In genomic region chr3:130978986-130979642, GRCm38 (mm10) we compare ENCODE assay signal across 19 mouse cellular contexts.
A peak's percentile ranks its signal among the peaks of the same experiment; 100 is the strongest.
DNase-seq lines count a peak whose midpoint lies in the region; ATAC-seq lines count a peak whose summit lies in the region.
"Had no signal": no experiment of that assay in that cellular context is flagged by ENCODE, and none has a peak within 500 bp of the region (broad histone marks: within the 10 kb centered on the region; RNA-seq: fewer than 3 reads in every experiment).

No protein-coding gene starts in this region.

- no peaks in the 10 kb centered on the region for H3K9me3 ChIP-seq in heart, embryonic 10.5 days
- no peaks in the 10 kb centered on the region for H3K9me3 ChIP-seq in limb, embryonic 12.5 days
- no peaks in the 10 kb centered on the region for H3K9me3 ChIP-seq in limb, embryonic 10.5 days (replicated peaks)
- H3K9me3 ChIP-seq: embryonic facial prominence, embryonic 12.5 days; hindbrain, embryonic 15.5 days; lung, embryonic 15.5 days; stomach, embryonic 15.5 days had no signal

- peaks cover 27% of the 10 kb centered on the region for H3K4me1 ChIP-seq in heart, embryonic 10.5 days
- peaks cover 20% of the 10 kb centered on the region; the same call in 1 of the 2 replicates for H3K4me1 ChIP-seq in limb, embryonic 12.5 days (replicated peaks)
- H3K4me1 ChIP-seq in limb, embryonic 10.5 days = peaks cover 30% of the 10 kb centered on the region
- H3K4me1 ChIP-seq: hindbrain, embryonic 15.5 days; stomach, embryonic 15.5 days had no signal

- H3K27ac ChIP-seq in heart, embryonic 10.5 days = peak overlapping the region; percentile 87
- 0 out of 2 replicates have a peak overlapping the region, but pooled peaks have one; percentile 4 for H3K27ac ChIP-seq in limb, embryonic 12.5 days
- H3K27ac ChIP-seq in limb, embryonic 10.5 days = no peak overlapping the region
- H3K27ac ChIP-seq: embryonic facial prominence, embryonic 12.5 days; hindbrain, embryonic 15.5 days; kidney, postnatal 0 days; lung, embryonic 15.5 days; stomach, embryonic 15.5 days had no signal

- peak overlapping the region; percentile 32 for H3K4me3 ChIP-seq in heart, embryonic 10.5 days
- no peak overlapping the region for H3K4me3 ChIP-seq in limb, embryonic 12.5 days (replicated peaks)
- H3K4me3 ChIP-seq in limb, embryonic 10.5 days = no peak overlapping the region
- H3K4me3 ChIP-seq: embryonic facial prominence, embryonic 12.5 days; hindbrain, embryonic 15.5 days; lung, embryonic 15.5 days; stomach, embryonic 15.5 days had no signal

- H3K27me3 ChIP-seq in heart, embryonic 10.5 days (ENCODE audit: insufficient read depth, poor library complexity, severe bottlenecking) = no peaks in the 10 kb centered on the region
- no peaks in the 10 kb centered on the region; the same call in 1 of the 2 replicates for H3K27me3 ChIP-seq in limb, embryonic 12.5 days
- H3K27me3 ChIP-seq in limb, embryonic 10.5 days (ENCODE audit: low read depth, poor library complexity, severe bottlenecking) = no peaks in the 10 kb centered on the region
- H3K27me3 ChIP-seq: embryonic facial prominence, embryonic 12.5 days; hindbrain, embryonic 15.5 days; lung, embryonic 15.5 days; stomach, embryonic 15.5 days had no signal

- H3K4me2 ChIP-seq in limb, embryonic 12.5 days = no peak overlapping the region
- H3K4me2 ChIP-seq: embryonic facial prominence, embryonic 12.5 days; hindbrain, embryonic 15.5 days; liver, embryonic 11.5 days; lung, embryonic 15.5 days; stomach, embryonic 15.5 days had no signal

- ATAC-seq in limb, embryonic 12.5 days (ENCODE audit: insufficient number of reproducible peaks, insufficient read depth, low FRiP score, low TSS enrichment, low read depth) = no peak
- ATAC-seq: forebrain, embryonic 16.5 days had no signal

- 50% methylated on average over 14 of the region's 14 CpGs for WGBS in heart, embryonic 10.5 days
- WGBS in limb, embryonic 12.5 days = 70% methylated on average over 14 of the region's 14 CpGs
- 77% methylated on average over 14 of the region's 14 CpGs for WGBS in limb, embryonic 10.5 days

- no peaks in the 10 kb centered on the region for H3K36me3 ChIP-seq in heart, embryonic 10.5 days
- no peaks in the 10 kb centered on the region for H3K36me3 ChIP-seq in limb, embryonic 12.5 days
- no peaks in the 10 kb centered on the region for H3K36me3 ChIP-seq in limb, embryonic 10.5 days
- H3K36me3 ChIP-seq: embryonic facial prominence, embryonic 12.5 days; hindbrain, embryonic 15.5 days; lung, embryonic 15.5 days; stomach, embryonic 15.5 days had no signal

- DNase-seq in heart, embryonic 10.5 days (ENCODE audit: low spot score) = no peak
- DNase-seq in heart, adult 18-20 months = no peak
- no peak for DNase-seq in limb, embryonic 10.5 days (ENCODE audit: low spot score)
- peak; percentile 48 for DNase-seq in CD4-positive helper T cell, adult 2 months (ENCODE audit: low read depth, low spot score)
- DNase-seq in naive thymus-derived CD4-positive, alpha-beta T cell, adult 2 months (ENCODE audit: low read depth) = peak; percentile 74
- DNase-seq in right cerebral cortex, adult 2 months (ENCODE audit: low spot score in 2 of 2) = no peak
- DNase-seq in retina, embryonic 14.5 days (ENCODE audit: low spot score) = no peak
- DNase-seq: adrenal gland, postnatal 14 days; cerebellum, adult 2 months; kidney, adult 11 months; right cerebral cortex, postnatal 14 days had no signal

- no peak overlapping the region for H3K9ac ChIP-seq in limb, embryonic 12.5 days (replicated peaks)
- H3K9ac ChIP-seq: embryonic facial prominence, embryonic 12.5 days; hindbrain, embryonic 15.5 days; lung, embryonic 15.5 days; stomach, embryonic 15.5 days had no signal

Comparison
In these comparisons a context has a peak if more than half of its experiments do, and no peak if none do; other contexts are left out.
1. DNase-seq: peak in CD4-positive helper T cell, adult 2 months (single experiment) and naive thymus-derived CD4-positive, alpha-beta T cell, adult 2 months (single experiment); none in heart, embryonic 10.5 days (single experiment), heart, adult 18-20 months (0 of 2), limb, embryonic 10.5 days (single experiment), right cerebral cortex, adult 2 months (0 of 2) and retina, embryonic 14.5 days (single experiment).